Mouse (Mus musculus) right cerebral cortex, adult 18-20 months (tissue): Measurements from ENCODE around the gene Clint1.

ENCODE experiments used
- DNase-seq: peaks from one replicate; pipeline ENCODE4 v3.0.0; 2022; ENCODE audit warnings: mixed read lengths

Gene Clint1

GRCm38 (mm10) chr11:45851516-45852123 lies at the start of gene Clint1:
TSS of gene Clint1 (plus strand) at chr11:45852051.
- peak; percentile 90 for DNase-seq

- no peak for DNase-seq
Observed at GRCm38 (mm10) chr11:45804068-45804467, 47.8 kb upstream of the Clint1 start.

GRCm38 (mm10) chr11:45805312-45805772 lies 46.5 kb upstream of the Clint1 start:
- DNase-seq = no peak

DNA sequence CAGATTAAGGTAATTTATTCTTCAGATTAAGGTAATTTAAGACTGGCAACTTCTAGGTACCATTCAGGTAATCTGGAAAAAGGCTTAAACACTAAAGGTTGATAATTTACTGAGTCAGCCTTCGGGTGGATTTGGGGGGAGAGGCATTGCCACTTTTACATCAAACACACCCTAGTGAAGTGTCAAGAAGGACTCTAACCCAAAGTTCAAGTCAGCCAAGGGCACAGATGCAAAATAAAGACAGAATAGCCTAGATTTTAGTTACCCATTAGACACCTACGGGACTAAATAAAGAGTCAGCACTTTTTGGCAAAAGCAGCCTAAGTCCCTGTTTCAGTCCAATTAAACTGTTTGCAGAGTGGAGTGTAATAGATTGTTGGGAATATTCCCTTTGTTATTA lies 46.0 kb upstream of the Clint1 start:
- DNase-seq = no peak

GRCm38 (mm10) chr11:45806264-45806663 lies 45.6 kb upstream of the Clint1 start:
- DNase-seq = no peak

- DNase-seq = no peak
Observed at GRCm38 (mm10) chr11:45806809-45807208, 45.0 kb upstream of the Clint1 start.

DNA sequence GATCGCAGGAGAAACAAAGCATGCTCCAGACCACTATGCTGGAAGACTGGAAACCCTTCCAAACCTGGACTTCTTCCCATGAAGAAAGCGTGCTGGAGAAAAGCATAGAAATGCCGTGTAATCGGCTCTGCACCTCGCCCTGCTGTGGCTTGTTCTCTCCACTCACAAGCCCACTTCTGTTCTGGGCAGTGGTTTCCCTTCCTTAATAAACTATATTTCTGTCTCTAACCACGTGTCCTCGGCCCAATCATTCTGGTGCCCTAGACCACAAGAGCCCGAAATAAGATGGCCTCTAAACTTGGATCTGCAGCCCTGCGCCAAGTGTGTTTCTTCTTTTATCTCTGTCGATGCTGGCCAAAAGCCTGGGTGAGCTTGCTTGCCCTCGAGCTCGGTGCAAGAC lies 44.0 kb upstream of the Clint1 start:
- no peak for DNase-seq

DNA sequence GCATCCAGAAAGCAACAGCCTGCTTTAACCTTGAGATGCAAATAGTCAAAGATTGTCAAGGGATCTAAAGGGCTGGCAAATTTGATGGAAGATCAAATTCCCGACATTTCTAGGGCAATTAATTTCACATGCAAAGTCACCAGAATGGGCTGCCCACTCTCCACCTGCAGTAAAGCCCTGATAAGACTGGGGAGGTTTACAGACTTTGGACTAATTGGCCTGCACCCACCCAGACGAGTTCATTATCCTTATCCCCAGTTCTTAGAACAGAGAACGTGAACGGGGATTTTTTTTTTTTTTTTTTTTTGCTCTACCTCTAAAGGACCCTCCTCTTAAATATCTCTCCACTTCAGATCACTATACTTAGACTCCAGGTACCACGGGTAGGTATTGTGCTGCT lies 42.4 kb upstream of the Clint1 start:
- DNase-seq = no peak

DNA sequence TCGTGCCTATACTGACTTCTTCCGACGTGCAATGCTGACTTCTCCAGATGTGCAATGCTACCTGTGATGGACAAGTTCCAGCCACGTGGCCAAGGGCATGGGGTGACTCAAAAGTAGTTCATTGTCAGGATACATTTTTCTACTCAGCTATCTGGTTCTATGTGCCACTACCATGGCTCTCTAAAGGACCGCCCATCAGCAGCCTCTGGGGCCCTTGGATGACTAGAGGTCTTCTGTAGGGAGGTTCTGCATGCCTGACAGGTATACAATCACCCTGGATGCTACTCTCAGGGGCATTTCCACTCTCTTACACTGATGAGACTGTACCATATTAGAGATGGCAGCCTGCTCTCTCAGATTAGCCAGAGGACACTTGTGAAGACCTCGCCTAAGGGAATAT lies 41.8 kb upstream of the Clint1 start:
- no peak for DNase-seq

GRCm38 (mm10) chr11:45810805-45811204 lies 41.0 kb upstream of the Clint1 start:
- no peak for DNase-seq

GRCm38 (mm10) chr11:45815603-45816002 lies 36.2 kb upstream of the Clint1 start:
- no peak for DNase-seq

GRCm38 (mm10) chr11:45816712-45817111 lies 35.1 kb upstream of the Clint1 start:
- DNase-seq = no peak

GRCm38 (mm10) chr11:45817996-45818395 lies 33.9 kb upstream of the Clint1 start:
- no peak for DNase-seq

DNA sequence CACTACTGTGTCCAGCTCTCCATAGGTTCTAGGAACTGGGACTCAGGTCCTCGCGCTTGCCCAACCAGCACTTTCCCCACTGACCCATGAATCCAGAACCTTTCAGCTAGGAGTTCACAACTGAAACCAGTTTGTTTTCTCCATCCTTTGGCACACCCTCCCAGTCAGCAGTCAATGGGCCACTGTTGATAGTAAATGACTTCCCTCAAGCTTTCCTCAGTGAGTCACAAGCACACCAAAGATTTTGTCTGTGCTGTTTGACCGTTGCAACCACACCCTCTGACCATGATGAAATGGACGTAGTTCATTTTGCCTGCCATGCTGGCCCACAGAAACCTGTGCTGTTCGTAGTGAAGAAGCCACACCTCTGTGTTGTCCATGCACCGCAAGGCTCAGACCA lies 30.9 kb upstream of the Clint1 start:
- no peak for DNase-seq

DNA sequence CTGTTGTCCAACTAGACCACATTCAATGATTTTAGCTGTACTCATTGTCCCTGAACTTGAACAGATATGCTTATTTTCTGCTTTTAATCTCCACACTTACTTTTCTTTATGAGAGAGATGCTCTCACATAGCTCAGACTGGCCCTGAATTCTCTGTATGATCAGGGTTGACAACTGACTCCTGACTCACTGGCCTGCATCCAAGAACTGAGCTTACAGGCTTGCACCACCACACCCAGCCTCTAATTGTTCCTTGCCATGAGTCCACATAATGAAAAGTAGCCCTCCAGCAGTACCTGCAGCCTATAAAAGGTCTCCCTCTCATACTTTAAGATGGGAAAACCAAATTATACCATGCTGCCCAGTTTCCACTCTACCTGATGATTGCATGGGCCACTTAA lies 21.7 kb upstream of the Clint1 start:
- no peak for DNase-seq

DNA sequence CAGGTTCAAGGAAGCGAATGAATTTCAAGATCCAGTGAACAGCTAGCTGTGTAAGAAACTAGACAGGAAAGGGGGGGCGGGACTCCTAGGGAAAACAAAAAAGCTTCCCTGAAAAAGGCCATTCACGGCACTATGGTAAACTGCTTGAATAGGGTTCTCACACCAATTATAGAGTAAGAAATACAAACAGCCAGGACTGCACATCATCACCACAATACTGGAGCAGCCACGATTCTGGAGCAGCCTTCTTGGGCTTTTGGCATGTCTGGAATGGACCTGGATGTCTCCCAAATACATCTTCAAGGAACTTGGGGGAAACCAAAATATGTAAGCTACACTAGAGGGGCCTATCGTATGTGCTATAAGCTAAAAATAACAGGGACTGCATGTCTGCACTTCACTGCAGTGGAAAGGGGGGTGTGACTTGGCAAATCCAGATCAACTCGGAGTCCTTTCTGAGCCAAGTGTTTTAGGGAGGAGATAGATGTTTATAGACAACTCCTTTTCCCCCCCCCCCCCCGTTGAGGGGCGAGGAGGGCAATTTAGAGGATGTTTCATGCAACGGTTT lies 21.0 kb upstream of the Clint1 start:
- DNase-seq = no peak

GRCm38 (mm10) chr11:45831476-45832143 lies 20.2 kb upstream of the Clint1 start:
- no peak for DNase-seq

DNA sequence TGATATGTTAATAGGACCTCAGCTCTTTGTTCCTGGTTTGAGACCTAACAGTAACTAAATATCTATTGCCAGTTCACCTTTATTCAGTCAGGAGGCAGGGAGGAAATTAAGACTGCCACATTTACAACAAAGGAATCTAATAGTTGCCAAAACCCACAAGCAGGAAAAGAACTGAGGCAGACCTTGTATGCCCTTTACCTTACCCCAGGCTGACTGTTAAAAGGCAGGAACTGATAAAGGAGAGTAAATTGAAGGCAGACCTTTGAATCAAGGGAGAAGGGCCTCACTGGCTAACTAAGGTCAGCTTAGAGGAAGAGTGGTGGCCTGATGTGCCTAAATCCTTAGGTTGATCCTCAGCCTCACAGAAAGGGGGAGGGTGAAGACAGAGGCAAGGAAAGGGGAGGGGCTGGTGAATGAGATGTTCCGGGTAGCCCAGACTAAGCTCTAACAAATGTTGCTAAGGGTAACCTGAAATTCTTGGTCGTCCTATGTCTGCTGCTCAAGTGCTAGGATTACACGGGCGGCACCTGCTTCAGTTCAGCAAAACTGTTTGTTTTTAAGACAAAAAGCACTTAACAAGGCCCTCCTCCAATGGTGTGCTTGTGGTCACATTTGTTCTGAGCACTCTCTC lies 16.1 kb upstream of the Clint1 start:
- no peak for DNase-seq

- no peak for DNase-seq
Observed at GRCm38 (mm10) chr11:45837257-45837817, 14.5 kb upstream of the Clint1 start.

DNA sequence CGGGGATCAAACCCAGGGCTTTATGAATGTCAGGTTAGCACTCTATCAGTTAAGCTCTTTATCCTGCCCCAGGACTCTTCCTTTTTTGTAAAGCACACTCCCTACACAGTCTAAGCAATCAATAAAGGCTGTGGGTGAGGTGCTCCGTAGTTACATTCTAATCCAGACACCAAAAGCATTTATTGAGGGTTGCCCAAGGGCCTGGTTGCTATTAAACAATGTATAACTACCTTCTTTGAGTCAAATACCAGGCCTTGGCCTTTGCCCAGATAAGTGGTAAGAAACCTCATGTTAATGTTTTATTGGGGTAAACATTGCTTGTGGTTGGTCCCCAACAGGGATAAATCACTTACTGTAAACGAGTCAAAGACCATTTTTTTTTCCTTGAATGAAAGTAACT lies 13.4 kb upstream of the Clint1 start:
- DNase-seq = no peak

DNA sequence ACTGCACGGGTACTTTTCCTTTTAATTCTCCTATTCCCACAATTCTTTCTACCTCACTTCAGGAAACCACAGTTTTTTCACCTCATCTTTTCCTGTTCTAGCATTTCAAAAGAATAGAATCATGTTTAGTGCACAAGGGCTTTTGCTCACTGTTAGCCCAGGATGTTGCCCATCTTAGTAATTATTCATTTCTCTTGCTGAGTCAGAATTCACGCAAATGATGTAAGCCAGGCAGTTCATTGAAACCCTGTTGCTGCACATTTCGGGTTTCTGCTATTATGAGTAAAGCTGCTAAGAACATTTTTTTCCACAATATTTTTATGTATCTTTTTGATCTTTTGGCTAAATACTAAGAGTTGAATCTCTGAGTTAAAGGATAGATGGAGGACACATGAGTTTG lies 11.5 kb upstream of the Clint1 start:
- DNase-seq = no peak

- no peak for DNase-seq
Observed at GRCm38 (mm10) chr11:45846008-45846407, 5.8 kb upstream of the Clint1 start.

GRCm38 (mm10) chr11:45847548-45847947 lies 4.3 kb upstream of the Clint1 start:
- no peak for DNase-seq

GRCm38 (mm10) chr11:45848253-45848652 lies 3.6 kb upstream of the Clint1 start:
- DNase-seq = no peak
